In the genomic region with DNA sequence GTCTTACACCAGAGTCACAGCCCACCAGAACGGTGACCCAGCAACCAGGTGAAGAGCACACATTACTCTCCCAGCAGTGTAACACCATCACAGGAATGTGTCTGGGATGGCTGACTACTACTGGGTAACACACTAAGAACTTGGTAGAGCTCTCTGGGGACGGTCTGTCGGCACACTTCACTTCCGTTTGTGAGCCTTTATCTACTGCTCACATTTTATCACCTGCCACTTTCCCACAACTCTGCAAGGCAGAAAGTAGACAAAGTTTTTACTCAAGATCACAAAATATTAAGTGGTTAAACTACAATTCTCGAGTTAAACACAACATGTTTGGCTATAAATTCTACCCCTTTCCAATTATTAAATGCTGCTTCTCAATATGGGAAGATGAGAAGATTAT, we compare ENCODE assay signal across 1 mouse cellular context.
TF ChIP-seq lines count a peak whose summit lies in the region.

No protein-coding gene starts in this region.

TF ChIP-seq in ES-E14, 5 proteins besides CTCF, POLR2A, EP300 and RAD21:
- TF ChIP-seq MAFK (IDR thresholded peaks at IDR 0.05; ENCODE audit: insufficient read depth, low read depth, low read length) (no peak), CHD2 (IDR thresholded peaks at IDR 0.05; ENCODE audit: low read depth, low read length) (no peak), HCFC1 (IDR thresholded peaks at IDR 0.05; ENCODE audit: borderline replicate concordance, insufficient read depth, low read length) (no peak), ZC3H11A (IDR thresholded peaks at IDR 0.05; ENCODE audit: borderline replicate concordance, low read depth, low read length) (no peak), ZNF384 (IDR thresholded peaks at IDR 0.05; ENCODE audit: low read depth, low read length) (no peak)
